Mouse (Mus musculus): ENCODE measurements at regions not wholly inside any gene's neighbourhood (a gene's known extent, or its start where the extent isn't known, plus 50 kb on each side); places are given as distances from the start of the nearest gene placed in this dataset.

- DNase-seq (ENCODE audit: low spot score in 2 of 2) = no peak
These were observed 127.6 kb downstream of the Rpap3 start for GRCm38 (mm10) chr15:97578046-97578445.

- no peak for DNase-seq (ENCODE audit: low spot score in 2 of 2)
These were observed 128.4 kb downstream of the Rpap3 start for GRCm38 (mm10) chr15:97577196-97577595.

- DNase-seq (ENCODE audit: low spot score in 2 of 2) = no peak
These were observed 133.0 kb downstream of the Rpap3 start for GRCm38 (mm10) chr15:97572639-97573038.

- DNase-seq (ENCODE audit: low spot score in 2 of 2) = no peak
These were observed 133.7 kb downstream of the Rpap3 start for GRCm38 (mm10) chr15:97571885-97572284.

GRCm38 (mm10) chr15:97560096-97560495 is 145.5 kb downstream of the Rpap3 start:
- no peak for DNase-seq (ENCODE audit: low spot score in 2 of 2)

- DNase-seq (ENCODE audit: low spot score in 2 of 2) = no peak
These were observed 146.9 kb downstream of the Rpap3 start for GRCm38 (mm10) chr15:97558725-97559124.

GRCm38 (mm10) chr15:97548354-97548753 is 157.3 kb downstream of the Rpap3 start:
- DNase-seq (ENCODE audit: low spot score in 2 of 2) = no peak

GRCm38 (mm10) chr15:97545034-97545433 is 160.6 kb downstream of the Rpap3 start:
- DNase-seq (ENCODE audit: low spot score in 2 of 2) = no peak

GRCm38 (mm10) chr15:97541646-97542045 is 164.0 kb downstream of the Rpap3 start:
- no peak for DNase-seq (ENCODE audit: low spot score in 2 of 2)

GRCm38 (mm10) chr15:97536145-97536544 is 169.5 kb downstream of the Rpap3 start:
- DNase-seq (ENCODE audit: low spot score in 2 of 2) = no peak

- DNase-seq (ENCODE audit: low spot score in 2 of 2) = no peak
These were observed 170.7 kb downstream of the Rpap3 start for GRCm38 (mm10) chr15:97534878-97535277.

- DNase-seq (ENCODE audit: low spot score in 2 of 2) = no peak
These were observed 171.9 kb downstream of the Rpap3 start for GRCm38 (mm10) chr15:97533553-97534291.

- DNase-seq (ENCODE audit: low spot score in 2 of 2) = no peak
These were observed 173.2 kb downstream of the Rpap3 start for GRCm38 (mm10) chr15:97532346-97532910.

- DNase-seq (ENCODE audit: low spot score in 2 of 2) = no peak
These were observed 177.2 kb downstream of the Rpap3 start for GRCm38 (mm10) chr15:97528291-97529050.

- DNase-seq (ENCODE audit: low spot score in 2 of 2) = no peak
These were observed 185.2 kb downstream of the Rpap3 start for GRCm38 (mm10) chr15:97520395-97520794.

GRCm38 (mm10) chr15:97519919-97520345 is 185.7 kb downstream of the Rpap3 start:
- no peak for DNase-seq (ENCODE audit: low spot score in 2 of 2)

- peak in 1 of 2 experiments; percentile 18 for DNase-seq (ENCODE audit: low spot score in 2 of 2)
These were observed 187.7 kb downstream of the Rpap3 start for GRCm38 (mm10) chr15:97517926-97518325.

- DNase-seq (ENCODE audit: low spot score in 2 of 2) = no peak
These were observed 188.4 kb downstream of the Rpap3 start for GRCm38 (mm10) chr15:97517188-97517587.

GRCm38 (mm10) chr15:97515773-97516172 is 189.9 kb downstream of the Rpap3 start:
- no peak for DNase-seq (ENCODE audit: low spot score in 2 of 2)

- no peak for DNase-seq (ENCODE audit: low spot score in 2 of 2)
These were observed 197.8 kb downstream of the Rpap3 start for GRCm38 (mm10) chr15:97507656-97508306.

GRCm38 (mm10) chr15:97507176-97507575 is 198.4 kb downstream of the Rpap3 start:
- no peak for DNase-seq (ENCODE audit: low spot score in 2 of 2)

- no peak for DNase-seq (ENCODE audit: low spot score in 2 of 2)
These were observed 199.9 kb downstream of the Rpap3 start for GRCm38 (mm10) chr15:97505715-97506114.
